Mouse (Mus musculus): ENCODE measurements around the gene Wipi1. TPM values are rescaled to one million over a fixed set of nuclear protein-coding genes. Genes with fewer than 3 reads are reported as not detected.

The Wipi1 gene
- polyA plus RNA-seq, 1 experiment, result 6.7 TPM

DNA sequence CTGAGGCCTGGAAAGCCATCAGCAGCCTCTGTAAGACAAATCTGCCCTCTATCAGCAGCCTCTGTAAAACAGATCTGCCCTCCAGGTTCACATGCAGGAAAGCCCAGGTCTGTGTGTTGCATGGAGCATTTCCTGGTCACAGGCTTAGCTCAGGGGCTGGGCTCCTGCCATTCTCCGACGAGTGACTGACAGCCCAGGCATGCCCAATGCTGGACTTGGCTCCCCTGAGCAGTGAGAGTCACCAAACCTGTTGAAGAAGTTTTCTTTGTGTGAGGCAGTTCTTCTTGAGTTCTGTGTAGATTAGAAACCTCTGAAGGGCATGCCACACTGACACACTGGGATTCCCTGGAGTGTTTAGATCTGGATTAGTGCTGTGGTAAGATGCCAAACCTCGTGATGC is 57.3 kb downstream of the Wipi1 start:
- TF ChIP-seq POLR2A (IDR thresholded peaks at IDR 0.05; ENCODE audit: low read depth, low read length), result no peak
- Histone ChIP-seq H3K27ac (ENCODE audit: insufficient read depth, low read depth, low read length) (peak overlapping the region; percentile 79), H3K4me3 (ENCODE audit: low read depth, low read length) (no peak overlapping the region), H3K27me3 (ENCODE audit: control insufficient read depth, insufficient read depth, low read length) (no peaks in the 10 kb centered on the region), H3K4me1 (ENCODE audit: control insufficient read depth, insufficient read depth, insufficient read length, low read length) (peaks cover 23% of the 10 kb centered on the region), H3K36me3 (ENCODE audit: control insufficient read depth, insufficient read depth, low read length) (no peaks in the 10 kb centered on the region)
- WGBS, result 21% methylated on average over 3 of the region's 3 CpGs

GRCm38 (mm10) chr11:109553921-109554320 is 57.8 kb downstream of the Wipi1 start:
- TF ChIP-seq CTCF (IDR thresholded peaks at IDR 0.05; ENCODE audit: extremely low read depth, insufficient read length, insufficient replicate concordance, low read depth, low read length) (no peak), POLR2A (IDR thresholded peaks at IDR 0.05; ENCODE audit: low read depth, low read length) (no peak)
- Histone ChIP-seq H3K27ac (ENCODE audit: insufficient read depth, low read depth, low read length) (peak overlapping the region; percentile 79; the same call in 1 of the 2 replicates), H3K27me3 (ENCODE audit: control insufficient read depth, insufficient read depth, low read length) (no peaks in the 10 kb centered on the region), H3K4me3 (ENCODE audit: low read depth, low read length) (no peak overlapping the region), H3K4me1 (ENCODE audit: control insufficient read depth, insufficient read depth, insufficient read length, low read length) (peaks cover 25% of the 10 kb centered on the region), H3K36me3 (ENCODE audit: control insufficient read depth, insufficient read depth, low read length) (no peaks in the 10 kb centered on the region)
- 66% methylated on average over 4 of the region's 4 CpGs for WGBS

GRCm38 (mm10) chr11:109549599-109550290 is 62.0 kb downstream of the Wipi1 start:
- Histone ChIP-seq H3K4me3 (ENCODE audit: low read depth, low read length) (no peak overlapping the region), H3K36me3 (ENCODE audit: control insufficient read depth, insufficient read depth, low read length) (no peaks in the 10 kb centered on the region), H3K4me1 (ENCODE audit: control insufficient read depth, insufficient read depth, insufficient read length, low read length) (peaks cover 20% of the 10 kb centered on the region), H3K27me3 (ENCODE audit: control insufficient read depth, insufficient read depth, low read length) (no peaks in the 10 kb centered on the region), H3K27ac (ENCODE audit: insufficient read depth, low read depth, low read length) (no peak overlapping the region)
- WGBS, result 38% methylated on average over 5 of the region's 5 CpGs
- TF ChIP-seq CTCF (IDR thresholded peaks at IDR 0.05; ENCODE audit: extremely low read depth, insufficient read length, insufficient replicate concordance, low read depth, low read length) (no peak), POLR2A (IDR thresholded peaks at IDR 0.05; ENCODE audit: low read depth, low read length) (no peak)

GRCm38 (mm10) chr11:109547652-109548051 is 64.1 kb downstream of the Wipi1 start:
- WGBS, result 100% methylated on average over 1 of the region's 1 CpGs
- H3K36me3 ChIP-seq (ENCODE audit: control insufficient read depth, insufficient read depth, low read length), result no peaks in the 10 kb centered on the region
- H3K4me3 ChIP-seq (ENCODE audit: low read depth, low read length), result no peak overlapping the region
- no peak overlapping the region for H3K27ac ChIP-seq (ENCODE audit: insufficient read depth, low read depth, low read length)
- peaks cover 19% of the 10 kb centered on the region for H3K4me1 ChIP-seq (ENCODE audit: control insufficient read depth, insufficient read depth, insufficient read length, low read length)
- no peaks in the 10 kb centered on the region for H3K27me3 ChIP-seq (ENCODE audit: control insufficient read depth, insufficient read depth, low read length)
- no peak for TF ChIP-seq POLR2A (IDR thresholded peaks at IDR 0.05; ENCODE audit: low read depth, low read length)
- TF ChIP-seq CTCF (IDR thresholded peaks at IDR 0.05; ENCODE audit: extremely low read depth, insufficient read length, insufficient replicate concordance, low read depth, low read length), result no peak

- WGBS, result 78% methylated on average over 16 of the region's 16 CpGs
- Histone ChIP-seq H3K27ac (ENCODE audit: insufficient read depth, low read depth, low read length) (no peak overlapping the region), H3K27me3 (ENCODE audit: control insufficient read depth, insufficient read depth, low read length) (no peaks in the 10 kb centered on the region), H3K36me3 (ENCODE audit: control insufficient read depth, insufficient read depth, low read length) (no peaks in the 10 kb centered on the region), H3K4me1 (ENCODE audit: control insufficient read depth, insufficient read depth, insufficient read length, low read length) (peaks cover 19% of the 10 kb centered on the region), H3K4me3 (ENCODE audit: low read depth, low read length) (no peak overlapping the region)
- no peak for TF ChIP-seq CTCF (IDR thresholded peaks at IDR 0.05; ENCODE audit: extremely low read depth, insufficient read length, insufficient replicate concordance, low read depth, low read length)
- TF ChIP-seq POLR2A (IDR thresholded peaks at IDR 0.05; ENCODE audit: low read depth, low read length), result no peak
Observed at GRCm38 (mm10) chr11:109546305-109547001, 65.3 kb downstream of the Wipi1 start.

DNA sequence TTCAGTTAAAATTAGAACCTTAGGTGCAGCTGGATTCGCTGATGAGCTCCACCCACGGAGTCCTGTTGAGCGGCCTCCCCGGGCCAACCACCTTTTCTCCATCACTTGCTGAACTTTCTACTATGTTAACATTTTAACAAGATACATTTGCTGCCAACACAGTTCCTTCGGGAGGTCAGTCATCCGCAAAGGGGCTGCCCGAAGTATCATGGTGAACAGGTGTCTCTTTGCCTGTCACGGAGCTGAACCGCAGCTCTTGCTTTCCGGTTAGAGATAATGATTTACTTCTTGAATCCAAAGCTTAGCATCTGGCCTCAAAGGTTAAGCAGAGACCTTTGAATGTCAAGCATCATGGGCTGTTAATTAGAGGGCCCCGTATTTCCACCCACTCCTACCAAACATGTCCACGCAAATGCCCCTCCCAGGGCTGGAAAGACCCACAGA is 66.0 kb downstream of the Wipi1 start:
- no peak overlapping the region for H3K4me3 ChIP-seq (ENCODE audit: low read depth, low read length)
- 26% methylated on average over 12 of the region's 12 CpGs for WGBS
- H3K4me1 ChIP-seq (ENCODE audit: control insufficient read depth, insufficient read depth, insufficient read length, low read length), result peaks cover 19% of the 10 kb centered on the region
- H3K36me3 ChIP-seq (ENCODE audit: control insufficient read depth, insufficient read depth, low read length), result no peaks in the 10 kb centered on the region
- no peaks in the 10 kb centered on the region for H3K27me3 ChIP-seq (ENCODE audit: control insufficient read depth, insufficient read depth, low read length)
- peak overlapping the region; percentile 17; the same call in 1 of the 2 replicates for H3K27ac ChIP-seq (ENCODE audit: insufficient read depth, low read depth, low read length)
- no peak for TF ChIP-seq POLR2A (IDR thresholded peaks at IDR 0.05; ENCODE audit: low read depth, low read length)
- no peak for TF ChIP-seq CTCF (IDR thresholded peaks at IDR 0.05; ENCODE audit: extremely low read depth, insufficient read length, insufficient replicate concordance, low read depth, low read length)

- Histone ChIP-seq H3K36me3 (ENCODE audit: control insufficient read depth, insufficient read depth, low read length) (no peaks in the 10 kb centered on the region), H3K4me3 (ENCODE audit: low read depth, low read length) (no peak overlapping the region), H3K27ac (ENCODE audit: insufficient read depth, low read depth, low read length) (peak overlapping the region; percentile 17; the same call in 1 of the 2 replicates), H3K27me3 (ENCODE audit: control insufficient read depth, insufficient read depth, low read length) (no peaks in the 10 kb centered on the region), H3K4me1 (ENCODE audit: control insufficient read depth, insufficient read depth, insufficient read length, low read length) (peaks cover 19% of the 10 kb centered on the region)
- 21% methylated on average over 7 of the region's 7 CpGs for WGBS
- TF ChIP-seq CTCF (IDR thresholded peaks at IDR 0.05; ENCODE audit: extremely low read depth, insufficient read length, insufficient replicate concordance, low read depth, low read length) (no peak), POLR2A (IDR thresholded peaks at IDR 0.05; ENCODE audit: low read depth, low read length) (no peak)
Observed at GRCm38 (mm10) chr11:109545265-109545664, 66.5 kb downstream of the Wipi1 start.
